Mouse (Mus musculus): Measurements from ENCODE around the gene BC037034. TPM values are rescaled to one million over a fixed set of nuclear protein-coding genes. Genes with fewer than 3 reads are reported as not detected.
A peak's percentile ranks its signal among the peaks of the same experiment; 100 is the strongest.

BC037034 gene
- polyA plus RNA-seq, 1 experiment from 2014 or later, result 4.3 TPM

- DNase-seq (ENCODE audit: low spot score) (no peak), ATAC-seq (replicated peaks; ENCODE audit: low FRiP score, low read depth) (no peak)
- H3K36me3 ChIP-seq (ENCODE audit: insufficient read depth, low read length), result peaks cover 18% of the 10 kb centered on the region
- no peak overlapping the region for H3K27ac ChIP-seq
- no peak overlapping the region for H3K4me2 ChIP-seq (ENCODE audit: low read length)
- no peak for TF ChIP-seq CTCF (IDR thresholded peaks at IDR 0.05; ENCODE audit: low read depth)
- H3K9ac ChIP-seq (ENCODE audit: low read depth, low read length), result no peak overlapping the region
- 73% methylated on average over 6 of the region's 6 CpGs for WGBS
- H3K9me3 ChIP-seq (replicated peaks; ENCODE audit: low read length), result no peaks in the 10 kb centered on the region
- no peak overlapping the region for H3K4me3 ChIP-seq (replicated peaks; ENCODE audit: low read depth, low read length)
- H3K27me3 ChIP-seq (ENCODE audit: insufficient read depth, low read length), result no peaks in the 10 kb centered on the region
- H3K4me1 ChIP-seq (replicated peaks; ENCODE audit: insufficient read depth, low read length), result peaks cover 16% of the 10 kb centered on the region
Observed at GRCm38 (mm10) chr5:138258542-138258941, 5.3 kb downstream of the BC037034 start.

DNA sequence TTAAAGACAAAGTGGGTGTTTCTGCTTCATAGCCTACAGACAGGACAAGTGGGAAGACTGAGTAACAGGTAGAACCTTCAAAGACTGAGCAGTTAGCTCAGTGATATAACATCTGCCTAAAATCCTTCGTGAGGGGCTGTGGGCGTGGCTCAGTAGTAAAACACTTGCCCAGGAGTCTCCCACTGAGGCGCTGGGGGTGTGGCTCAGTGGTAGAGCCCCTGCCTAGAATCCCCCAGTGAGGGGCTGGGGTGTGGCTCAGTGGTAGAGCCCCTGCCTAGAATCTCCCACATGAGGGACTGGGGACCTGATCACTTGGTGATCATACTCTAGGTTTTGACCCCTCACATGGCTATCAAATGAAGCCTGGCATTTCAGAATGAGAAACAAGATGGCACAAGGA is 5.8 kb downstream of the BC037034 start:
- peaks cover 13% of the 10 kb centered on the region for H3K4me1 ChIP-seq (replicated peaks; ENCODE audit: insufficient read depth, low read length)
- H3K36me3 ChIP-seq (ENCODE audit: insufficient read depth, low read length), result peaks cover 18% of the 10 kb centered on the region
- H3K9me3 ChIP-seq (replicated peaks; ENCODE audit: low read length), result no peaks in the 10 kb centered on the region
- DNase-seq (ENCODE audit: low spot score) (no peak), ATAC-seq (replicated peaks; ENCODE audit: low FRiP score, low read depth) (no peak)
- H3K27me3 ChIP-seq (ENCODE audit: insufficient read depth, low read length), result no peaks in the 10 kb centered on the region
- WGBS, result 75% methylated on average over 3 of the region's 3 CpGs
- no peak overlapping the region for H3K9ac ChIP-seq (ENCODE audit: low read depth, low read length)
- no peak overlapping the region for H3K27ac ChIP-seq
- H3K4me2 ChIP-seq (ENCODE audit: low read length), result no peak overlapping the region
- H3K4me3 ChIP-seq (replicated peaks; ENCODE audit: low read depth, low read length), result no peak overlapping the region
- no peak for TF ChIP-seq CTCF (IDR thresholded peaks at IDR 0.05; ENCODE audit: low read depth)

GRCm38 (mm10) chr5:138257585-138257978 is 6.3 kb downstream of the BC037034 start:
- Histone ChIP-seq H3K4me3 (replicated peaks; ENCODE audit: low read depth, low read length) (no peak overlapping the region), H3K4me1 (replicated peaks; ENCODE audit: insufficient read depth, low read length) (peaks cover 8% of the 10 kb centered on the region), H3K9ac (ENCODE audit: low read depth, low read length) (no peak overlapping the region), H3K9me3 (replicated peaks; ENCODE audit: low read length) (no peaks in the 10 kb centered on the region), H3K27ac (no peak overlapping the region), H3K36me3 (ENCODE audit: insufficient read depth, low read length) (peaks cover 18% of the 10 kb centered on the region), H3K4me2 (ENCODE audit: low read length) (no peak overlapping the region), H3K27me3 (ENCODE audit: insufficient read depth, low read length) (no peaks in the 10 kb centered on the region)
- WGBS, result 92% methylated on average over 4 of the region's 4 CpGs
- ATAC-seq (replicated peaks; ENCODE audit: low FRiP score, low read depth), result no peak
- DNase-seq (ENCODE audit: low spot score), result no peak
- no peak for TF ChIP-seq CTCF (IDR thresholded peaks at IDR 0.05; ENCODE audit: low read depth)

DNA sequence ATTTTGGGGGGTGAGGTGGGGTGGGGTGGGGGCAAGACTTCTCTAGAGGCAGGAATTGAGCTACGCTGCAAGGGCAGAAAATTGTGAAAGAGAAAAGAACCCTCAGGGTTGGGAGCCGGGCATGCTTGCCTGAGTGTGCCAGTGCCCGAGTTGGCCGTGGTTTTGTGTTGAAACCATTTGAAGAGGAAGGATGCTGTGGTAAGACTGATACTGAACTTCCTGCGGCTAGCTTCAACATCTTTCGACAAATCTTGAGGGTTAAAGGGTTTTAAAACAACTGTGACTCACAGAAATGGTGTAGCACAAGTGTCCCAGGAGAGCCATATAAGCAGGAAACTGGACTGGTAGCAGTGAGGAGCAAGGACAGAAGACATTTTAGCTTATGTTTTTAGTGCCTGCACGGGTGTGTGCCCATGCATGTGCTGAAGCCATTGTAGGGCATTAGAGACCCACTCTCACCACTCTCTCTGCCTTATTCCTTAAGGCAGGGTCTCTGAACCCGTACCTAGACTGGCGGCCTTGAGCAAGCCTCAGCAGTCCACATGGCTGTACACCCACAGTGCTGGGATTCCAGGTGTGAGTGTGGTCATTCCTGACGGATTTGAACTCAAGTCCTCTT is 6.8 kb downstream of the BC037034 start:
- Histone ChIP-seq H3K9me3 (replicated peaks; ENCODE audit: low read length) (no peaks in the 10 kb centered on the region), H3K27me3 (ENCODE audit: insufficient read depth, low read length) (no peaks in the 10 kb centered on the region), H3K4me3 (replicated peaks; ENCODE audit: low read depth, low read length) (no peak overlapping the region), H3K4me1 (replicated peaks; ENCODE audit: insufficient read depth, low read length) (0 out of 2 replicates have a peak, but pooled peaks cover 4% of the 10 kb centered on the region), H3K4me2 (ENCODE audit: low read length) (no peak overlapping the region), H3K9ac (ENCODE audit: low read depth, low read length) (no peak overlapping the region), H3K27ac (no peak overlapping the region), H3K36me3 (ENCODE audit: insufficient read depth, low read length) (peaks cover 18% of the 10 kb centered on the region)
- 86% methylated on average over 10 of the region's 10 CpGs for WGBS
- DNase-seq (ENCODE audit: low spot score) (no peak), ATAC-seq (replicated peaks; ENCODE audit: low FRiP score, low read depth) (no peak)
- no peak for TF ChIP-seq CTCF (IDR thresholded peaks at IDR 0.05; ENCODE audit: low read depth)

DNA sequence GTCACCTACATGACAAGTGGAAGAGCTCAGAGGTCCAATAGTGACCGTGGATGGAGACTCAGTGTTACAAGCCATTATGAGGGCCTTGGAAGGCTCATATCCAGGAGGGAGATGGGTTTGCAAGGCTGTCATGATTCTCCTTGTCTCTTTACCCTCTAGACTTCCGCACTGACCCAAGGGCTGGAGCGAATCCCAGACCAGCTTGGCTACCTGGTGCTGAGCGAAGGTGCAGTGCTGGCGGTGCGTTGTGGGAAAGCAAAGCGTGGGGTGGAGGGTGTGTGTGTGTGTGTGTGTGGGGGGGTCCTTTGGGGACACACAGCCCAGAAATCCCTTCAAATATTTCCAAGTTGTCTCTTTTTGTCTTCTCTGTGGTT is 7.8 kb downstream of the BC037034 start:
- peak; percentile 26 for ATAC-seq (replicated peaks; ENCODE audit: low FRiP score, low read depth)
- WGBS, result 16% methylated on average over 7 of the region's 7 CpGs
- no peak for TF ChIP-seq CTCF (IDR thresholded peaks at IDR 0.05; ENCODE audit: low read depth)

GRCm38 (mm10) chr5:138255353-138256093 is 8.3 kb downstream of the BC037034 start, which contains the start of gene Lamtor4:
Gene Lamtor4, plus strand, starts transcription at chr5:138255482.
- Histone ChIP-seq H3K36me3 (ENCODE audit: insufficient read depth, low read length) (peaks cover 13% of the 10 kb centered on the region), H3K4me1 (replicated peaks; ENCODE audit: insufficient read depth, low read length) (0 out of 2 replicates have a peak, but pooled peaks cover 4% of the 10 kb centered on the region), H3K9me3 (replicated peaks; ENCODE audit: low read length) (no peaks in the 10 kb centered on the region), H3K4me2 (ENCODE audit: low read length) (peak within 1 kb of the TSS; percentile 71), H3K27me3 (ENCODE audit: insufficient read depth, low read length) (no peaks in the 10 kb centered on the region), H3K27ac (peak within 1 kb of the TSS; percentile 68), H3K4me3 (replicated peaks; ENCODE audit: low read depth, low read length) (peak within 1 kb of the TSS; percentile 63), H3K9ac (ENCODE audit: low read depth, low read length) (peak within 1 kb of the TSS; percentile 63)
- peak; percentile 58 for TF ChIP-seq CTCF (IDR thresholded peaks at IDR 0.05; ENCODE audit: low read depth)
- ATAC-seq (replicated peaks; ENCODE audit: low FRiP score, low read depth) (peak; percentile 100), DNase-seq (ENCODE audit: low spot score) (peak; percentile 98)
- under 1% methylated on average over 38 of the region's 38 CpGs for WGBS

More for the DNA sequence above, 7.8 kb downstream of the BC037034 start:
- Histone ChIP-seq H3K9me3 (replicated peaks; ENCODE audit: low read length) (no peaks in the 10 kb centered on the region), H3K4me1 (replicated peaks; ENCODE audit: insufficient read depth, low read length) (0 out of 2 replicates have a peak, but pooled peaks cover 4% of the 10 kb centered on the region), H3K4me3 (replicated peaks; ENCODE audit: low read depth, low read length) (peak overlapping the region; percentile 63), H3K36me3 (ENCODE audit: insufficient read depth, low read length) (peaks cover 18% of the 10 kb centered on the region), H3K9ac (ENCODE audit: low read depth, low read length) (peak overlapping the region; percentile 63), H3K27ac (peak overlapping the region; percentile 68), H3K4me2 (ENCODE audit: low read length) (peak overlapping the region; percentile 71), H3K27me3 (ENCODE audit: insufficient read depth, low read length) (no peaks in the 10 kb centered on the region)
- no peak for DNase-seq (ENCODE audit: low spot score)
